Mouse (Mus musculus): ENCODE results near the gene Ubqln3. TPM values are rescaled to one million over a fixed set of nuclear protein-coding genes. Genes with fewer than 3 reads are reported as not detected.

Gene Ubqln3
- not detected for total RNA-seq (2023)

DNA sequence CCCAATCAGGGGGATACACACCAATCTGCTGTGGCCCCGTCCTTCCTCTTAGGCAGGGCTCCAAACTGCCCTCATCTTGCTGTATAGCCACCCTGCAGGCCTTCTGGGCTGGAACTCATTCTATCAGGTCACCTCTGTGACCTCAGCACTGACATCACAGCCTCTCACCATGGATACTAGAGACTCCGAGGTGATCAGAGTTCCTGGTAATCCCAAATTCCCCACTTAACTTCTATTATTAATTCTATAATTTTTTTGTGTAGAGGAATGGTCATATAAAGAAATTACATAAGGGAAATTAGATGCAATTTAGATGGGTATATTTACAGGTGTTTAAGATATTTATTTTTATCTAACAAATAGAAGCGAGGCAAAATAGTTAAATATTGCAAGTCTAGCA, at the start of gene Ubqln3:
Ubqln3 (minus strand) TSS at position 101 of the 400 bp plus-strand sequence.

DNA sequence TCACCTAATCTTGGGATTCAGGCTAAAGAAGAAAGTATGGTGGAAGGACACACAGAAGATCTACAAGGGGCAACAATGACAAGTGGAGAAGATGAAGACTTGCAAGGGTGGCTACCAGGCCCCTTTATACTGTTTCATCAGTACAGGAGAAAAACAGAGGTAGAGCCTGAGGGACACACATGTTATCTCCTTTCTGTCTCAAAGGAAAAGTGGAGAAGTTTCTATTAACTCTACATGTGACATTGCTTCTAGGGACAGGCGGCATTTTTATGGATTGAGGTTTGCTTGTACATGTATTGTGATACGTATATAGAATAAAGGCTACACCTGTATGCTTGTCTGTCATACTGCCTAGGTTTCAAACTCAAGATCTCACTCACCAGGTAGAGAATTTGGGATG, 40.2 kb upstream of the Ubqln3 start, which contains the start of gene Olfr648:
Olfr648 (minus strand) TSS at position 101 of the 400 bp plus-strand sequence.

DNA sequence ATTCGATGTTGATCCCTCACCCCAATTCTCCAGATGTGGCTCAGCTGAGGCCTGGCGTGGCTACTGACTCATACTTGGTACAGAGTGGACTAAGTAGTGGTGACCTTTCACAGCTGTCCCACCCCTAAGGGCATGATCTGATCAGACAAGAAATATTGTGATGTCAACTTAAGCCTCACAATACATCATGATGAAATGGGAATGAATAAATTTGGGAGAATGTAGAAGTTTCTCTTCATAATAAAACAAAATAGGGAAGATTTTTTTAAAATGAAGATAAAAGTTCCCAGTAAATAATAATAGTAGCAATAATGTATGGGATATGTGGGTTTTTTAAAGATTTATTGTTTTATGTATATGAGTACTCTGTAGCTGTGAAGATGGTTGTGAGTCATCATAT, 7.4 kb upstream of the Ubqln3 start, which contains the start of gene Ubqlnl:
Ubqlnl (minus strand) TSS at position 101 of the 400 bp plus-strand sequence.

DNA sequence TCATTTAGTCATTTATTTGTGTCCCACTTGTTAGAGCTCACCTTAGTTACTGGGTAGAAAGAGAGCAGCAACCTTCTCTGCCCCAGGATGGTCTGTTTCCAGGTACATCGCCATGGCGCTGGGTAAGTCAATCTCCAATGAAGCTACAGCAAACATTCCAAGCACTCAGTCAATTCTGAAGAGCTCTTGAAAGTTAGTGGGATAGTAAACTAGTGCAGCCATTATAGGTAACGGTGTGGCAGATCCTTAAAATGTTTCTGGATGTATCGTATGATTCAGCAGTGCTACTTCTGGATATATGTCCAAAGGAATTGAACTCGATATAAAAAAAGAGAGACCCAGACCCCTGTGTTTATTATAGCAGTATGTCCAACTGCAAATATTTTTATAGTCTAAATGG, 5.8 kb downstream of the Ubqln3 start, which contains the start of gene Olfr643:
Olfr643 (minus strand) TSS at position 101 of the 400 bp plus-strand sequence.

DNA sequence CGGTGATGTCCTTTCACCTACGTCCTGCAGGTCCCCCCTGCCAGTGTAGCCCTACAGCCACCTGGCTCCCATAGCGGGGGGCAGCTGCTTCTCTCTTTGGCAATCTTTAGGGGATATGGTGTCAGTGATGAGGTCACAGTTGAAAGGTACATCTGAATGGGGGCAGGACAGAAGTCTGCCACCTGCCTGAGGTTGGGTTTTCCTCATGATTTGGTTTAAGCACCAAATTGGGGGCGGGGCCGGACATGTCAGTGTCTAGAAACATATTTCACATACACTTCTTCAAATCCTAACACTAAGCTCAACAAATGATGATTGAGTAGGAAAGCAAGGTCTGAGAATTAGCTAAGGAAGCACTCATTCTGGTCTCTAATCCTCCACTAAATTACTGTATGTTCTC, 13.4 kb downstream of the Ubqln3 start, which contains the start of gene Ubqln5:
Ubqln5 (minus strand) TSS at position 101 of the 400 bp plus-strand sequence.

DNA sequence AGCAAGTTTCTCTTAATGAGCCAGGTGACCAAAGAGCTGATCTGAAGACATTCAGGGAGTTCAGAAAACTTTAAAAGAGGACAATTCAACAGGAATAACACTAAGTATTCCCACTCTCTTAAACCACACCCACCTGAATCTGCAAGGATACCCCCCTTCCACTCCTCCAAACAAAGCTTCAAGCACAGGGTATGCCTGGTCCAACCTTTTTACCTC, 38.4 kb downstream of the Ubqln3 start, which contains the start of gene Olfr646:
Olfr646 (plus strand) TSS at position 117 of the 216 bp plus-strand sequence.

Other genes starting within 250 kb of the Ubqln3 start
- not detected for gene Olfr64, start 248.8 kb downstream of the Ubqln3 start, total RNA-seq (2023)
- not detected for gene Olfr65, start 239.8 kb downstream of the Ubqln3 start, total RNA-seq (2023)
- gene Olfr631, start 214.5 kb downstream of the Ubqln3 start, total RNA-seq (2023) = not detected
- not detected for gene Olfr632, start 208.9 kb downstream of the Ubqln3 start, total RNA-seq (2023)
- gene Olfr633, start 198.8 kb downstream of the Ubqln3 start, total RNA-seq (2023) = not detected
- gene Olfr635, start 172.1 kb downstream of the Ubqln3 start, total RNA-seq (2023) = not detected
- not detected for gene Olfr638, start 144.5 kb downstream of the Ubqln3 start, total RNA-seq (2023)
- not detected for gene Olfr639, start 126.0 kb downstream of the Ubqln3 start, total RNA-seq (2023)
- not detected for gene Olfr640, start 117.7 kb downstream of the Ubqln3 start, total RNA-seq (2023)
- not detected for gene Olfr641, start 107.8 kb downstream of the Ubqln3 start, total RNA-seq (2023)
- not detected for gene Olfr642, start 90.6 kb downstream of the Ubqln3 start, total RNA-seq (2023)
- gene 4930516K23Rik, start 81.8 kb downstream of the Ubqln3 start, total RNA-seq (2023) = not detected
- gene Olfr644, start 71.4 kb downstream of the Ubqln3 start, total RNA-seq (2023) = not detected
- not detected for gene Olfr645, start 57.8 kb downstream of the Ubqln3 start, total RNA-seq (2023)
- not detected for gene Olfr646, start 38.4 kb downstream of the Ubqln3 start, total RNA-seq (2023)
- gene Ubqln5, start 13.5 kb downstream of the Ubqln3 start, total RNA-seq (2023) = not detected
- not detected for gene Olfr643, start 5.9 kb downstream of the Ubqln3 start, total RNA-seq (2023)
- gene Ubqlnl, start 7.3 kb upstream of the Ubqln3 start, total RNA-seq (2023) = not detected
- not detected for gene Olfm5, start 21.6 kb upstream of the Ubqln3 start, total RNA-seq (2023)
- gene Olfr648, start 40.1 kb upstream of the Ubqln3 start, total RNA-seq (2023) = not detected
- gene Olfr649, start 52.7 kb upstream of the Ubqln3 start, total RNA-seq (2023) = not detected
- 0.50 TPM for gene Trim6, start 75.5 kb upstream of the Ubqln3 start, total RNA-seq (2023)
- gene Trim34a, start 101.2 kb upstream of the Ubqln3 start, total RNA-seq (2023) = 26.2 TPM
- 12.7 TPM for gene Trim5, start 144.8 kb upstream of the Ubqln3 start, total RNA-seq (2023)
- gene Trim12a, start 172.2 kb upstream of the Ubqln3 start, total RNA-seq (2023) = 151 TPM
- 1.6 TPM for gene Trim34b, start 186.2 kb upstream of the Ubqln3 start, total RNA-seq (2023)
- gene Trim12c, start 210.1 kb upstream of the Ubqln3 start, total RNA-seq (2023) = 25.9 TPM
- 1.7 TPM for gene Trim30b, start 226.6 kb upstream of the Ubqln3 start, total RNA-seq (2023)